Mouse (Mus musculus) cerebellum, postnatal 25 days (tissue): ENCODE measurements around the gene Gtf2h3.
A peak's percentile ranks its signal among the peaks of the same experiment; 100 is the strongest.
"Not testable (repeated sequence)": the region's sequence is repeated elsewhere in the genome, so short reads cannot be mapped to it uniquely, and the experiment has no call there.

ENCODE experiments used
- DNase-seq, 2 experiments: peaks; one replicate each; pipeline ENCODE4 v3.0.0; 2021; ENCODE audit warnings: mixed read lengths in 2 of 2

Gtf2h3 gene

GRCm38 (mm10) chr5:124578633-124579317, at the start of gene Gtf2h3, which contains the start of gene Eif2b1:
Gtf2h3 (plus strand) TSS chr5:124579140.
Eif2b1 (minus strand) TSS chr5:124579131.
- peak; percentile 97 to 98 for DNase-seq

GRCm38 (mm10) chr5:124529191-124529651, 49.7 kb upstream of the Gtf2h3 start:
- no peak for DNase-seq

GRCm38 (mm10) chr5:124529697-124530096, 49.2 kb upstream of the Gtf2h3 start:
- DNase-seq, result peak in 1 of 2 experiments; percentile 4

- DNase-seq, result peak; percentile 77 to 85
Measured at GRCm38 (mm10) chr5:124530655-124531582, 48.0 kb upstream of the Gtf2h3 start, which contains the start of gene Rilpl1. Rilpl1 (minus strand) TSS chr5:124531391.

GRCm38 (mm10) chr5:124531583-124531930, 47.4 kb upstream of the Gtf2h3 start:
- no peak for DNase-seq

GRCm38 (mm10) chr5:124532451-124532850, 46.5 kb upstream of the Gtf2h3 start:
- peak in 1 of 2 experiments; percentile 5 for DNase-seq

- DNase-seq, result no peak
Measured at GRCm38 (mm10) chr5:124535016-124535415, 43.9 kb upstream of the Gtf2h3 start.

- DNase-seq, result peak; percentile 61 to 71
Measured at GRCm38 (mm10) chr5:124536776-124537175, 42.2 kb upstream of the Gtf2h3 start.

GRCm38 (mm10) chr5:124538813-124539792, 39.8 kb upstream of the Gtf2h3 start:
- peak; percentile 47 to 72 for DNase-seq

GRCm38 (mm10) chr5:124539905-124540304, 39.0 kb upstream of the Gtf2h3 start:
- DNase-seq, result peak in 1 of 2 experiments; percentile 3

GRCm38 (mm10) chr5:124540383-124540786, 38.6 kb upstream of the Gtf2h3 start, which contains the start of gene Tmed2:
Tmed2 (plus strand) TSS chr5:124540695.
- peak; percentile 98 for DNase-seq

GRCm38 (mm10) chr5:124540905-124541601, 37.9 kb upstream of the Gtf2h3 start:
- DNase-seq, result peak; percentile 54 to 65

GRCm38 (mm10) chr5:124541602-124541973, 37.4 kb upstream of the Gtf2h3 start:
- no peak for DNase-seq

GRCm38 (mm10) chr5:124550737-124551136, 28.2 kb upstream of the Gtf2h3 start:
- DNase-seq, result not testable (repeated sequence)

- not testable (repeated sequence) for DNase-seq
Measured at GRCm38 (mm10) chr5:124551349-124552093, 27.4 kb upstream of the Gtf2h3 start.

GRCm38 (mm10) chr5:124552094-124552472, 26.9 kb upstream of the Gtf2h3 start:
- DNase-seq, result no peak

GRCm38 (mm10) chr5:124552558-124553307, 26.2 kb upstream of the Gtf2h3 start, which contains the start of gene Ddx55:
Ddx55 (plus strand) TSS chr5:124552864.
- peak; percentile 93 for DNase-seq

GRCm38 (mm10) chr5:124553607-124554006, 25.3 kb upstream of the Gtf2h3 start:
- DNase-seq, result no peak

GRCm38 (mm10) chr5:124555145-124555544, 23.8 kb upstream of the Gtf2h3 start:
- no peak for DNase-seq

- DNase-seq, result peak; percentile 79 to 82
Measured at GRCm38 (mm10) chr5:124571068-124571467, 7.9 kb upstream of the Gtf2h3 start.
